9 mouse cellular contexts compared by ENCODE assay signal in genomic region chrX:49480846-49481245, GRCm38 (mm10). TPM values are rescaled to one million over a fixed set of nuclear protein-coding genes. Genes with fewer than 3 reads are reported as not detected.
DNase-seq lines count a peak whose midpoint lies in the region; ATAC-seq and TF ChIP-seq lines count a peak whose summit lies in the region.
"Had no signal": no experiment of that assay in that cellular context is flagged by ENCODE, and none has a peak within 500 bp of the region (broad histone marks: within the 10 kb centered on the region; RNA-seq: fewer than 3 reads in every experiment).

No protein-coding gene starts in this region.

- no peaks in the 10 kb centered on the region for H3K4me1 ChIP-seq in heart, embryonic 10.5 days
- H3K4me1 ChIP-seq in hindbrain, postnatal 0 days (ENCODE audit: insufficient read depth, low read length) = no peaks in the 10 kb centered on the region
- H3K4me1 ChIP-seq in midbrain, embryonic 12.5 days = no peaks in the 10 kb centered on the region

- no peak overlapping the region for H3K9ac ChIP-seq in hindbrain, postnatal 0 days (replicated peaks; ENCODE audit: low read length)
- H3K9ac ChIP-seq in midbrain, embryonic 12.5 days (replicated peaks) = no peak overlapping the region

- ATAC-seq in hindbrain, postnatal 0 days = peak; percentile 36; the same call in 1 of the 2 replicates
- ATAC-seq in midbrain, embryonic 12.5 days (ENCODE audit: low FRiP score, low read depth) = peak; percentile 68

- no peaks in the 10 kb centered on the region for H3K36me3 ChIP-seq in heart, embryonic 10.5 days
- no peaks in the 10 kb centered on the region for H3K36me3 ChIP-seq in hindbrain, postnatal 0 days (ENCODE audit: insufficient read depth, low read length)
- no peaks in the 10 kb centered on the region for H3K36me3 ChIP-seq in midbrain, embryonic 12.5 days

- no peak overlapping the region for H3K27ac ChIP-seq in heart, embryonic 10.5 days
- no peak overlapping the region for H3K27ac ChIP-seq in hindbrain, postnatal 0 days
- no peak overlapping the region for H3K27ac ChIP-seq in midbrain, embryonic 12.5 days (replicated peaks)

- no peaks in the 10 kb centered on the region for H3K9me3 ChIP-seq in heart, embryonic 10.5 days
- H3K9me3 ChIP-seq in hindbrain, postnatal 0 days (ENCODE audit: low read length) = no peaks in the 10 kb centered on the region
- no peaks in the 10 kb centered on the region for H3K9me3 ChIP-seq in midbrain, embryonic 12.5 days

- TF ChIP-seq CTCF in brain, embryonic 14.5 days (IDR thresholded peaks at IDR 0.05; ENCODE audit: borderline replicate concordance, extremely low read depth, insufficient read depth, insufficient read length) = peak; percentile 38; the same call in 1 of the 2 replicates
- TF ChIP-seq CTCF in hindbrain, postnatal 0 days (IDR thresholded peaks at IDR 0.05; ENCODE audit: low read depth) = peak; percentile 41

- peak overlapping the region; percentile 52 for H3K4me3 ChIP-seq in heart, embryonic 10.5 days
- peak overlapping the region; percentile 33 for H3K4me3 ChIP-seq in hindbrain, postnatal 0 days (ENCODE audit: low read length)
- peak overlapping the region; percentile 42 for H3K4me3 ChIP-seq in midbrain, embryonic 12.5 days

- 24% methylated on average over 12 of the region's 12 CpGs for WGBS in heart, embryonic 10.5 days
- WGBS in hindbrain, postnatal 0 days = 25% methylated on average over 12 of the region's 12 CpGs
- WGBS in midbrain, embryonic 12.5 days = 25% methylated on average over 12 of the region's 12 CpGs

- no peak for TF ChIP-seq POLR2A in brain, embryonic 14.5 days (IDR thresholded peaks at IDR 0.05; ENCODE audit: borderline replicate concordance, extremely low read depth, insufficient read depth, insufficient read length, poor library complexity, severe bottlenecking)

- H3K4me2 ChIP-seq in hindbrain, postnatal 0 days (ENCODE audit: low read depth, low read length) = peak overlapping the region; percentile 61
- H3K4me2 ChIP-seq in midbrain, embryonic 12.5 days (replicated peaks) = peak overlapping the region; percentile 54

- peaks cover 21% of the 10 kb centered on the region for H3K27me3 ChIP-seq in heart, embryonic 10.5 days (ENCODE audit: insufficient read depth, poor library complexity, severe bottlenecking)
- H3K27me3 ChIP-seq in hindbrain, postnatal 0 days (ENCODE audit: insufficient read depth, low read length) = no peaks in the 10 kb centered on the region
- H3K27me3 ChIP-seq in midbrain, embryonic 12.5 days = peaks cover 8% of the 10 kb centered on the region; the same call in 1 of the 2 replicates

- intact Hi-C loops in gastrocnemius, postnatal 36 days (cut with DNase I) = no loop called here

- DNase-seq in heart, embryonic 10.5 days (ENCODE audit: low spot score) = no peak
- DNase-seq in heart, adult 8-10 months (ENCODE audit: low spot score) = no peak
- DNase-seq in brain, embryonic 14.5 days (ENCODE audit: low read depth) = peak; percentile 53
- peak; percentile 41 for DNase-seq in hindbrain, postnatal 0 days (ENCODE audit: low spot score)
- no peak for DNase-seq in gastrocnemius, postnatal 36 days
- no peak for DNase-seq in layer of hippocampus, postnatal 25 days (ENCODE audit: extremely low spot score in 1 of 2, low spot score in 1 of 2)
- no peak for DNase-seq in ovary, adult 18-20 months (ENCODE audit: low spot score)

RNA-seq across cellular contexts. Expression of gene Arhgap36, which starts 17.1 kb away (rescaled TPM):
- polyA plus RNA-seq in heart, embryonic 10.5 days (2016; fragmentation: Nextera tagmentation; extraction: Ambion mirVana) = 0.78 and 1.5 TPM in 2 replicates
- total RNA-seq in heart, adult 8-10 months (2022) = under 1 TPM in 1 of 4 experiments, not detected in 3; 0.37 TPM
- polyA plus RNA-seq in brain, embryonic 14.5 days (2012; rRNA removed) = 1.5 and 3.2 TPM in 2 replicates
- total RNA-seq in hindbrain, postnatal 0 days (2014; rRNA removed) = 8.9 and 10.6 TPM in 2 replicates
- 14.5 and 16.0 TPM in 2 replicates for polyA plus RNA-seq in hindbrain, postnatal 0 days (2015; fragmentation: Nextera tagmentation; extraction: Ambion mirVana)
- 1.2 and 2.1 TPM in 2 replicates for polyA plus RNA-seq in midbrain, embryonic 12.5 days (2016; fragmentation: Nextera tagmentation; extraction: Ambion mirVana)
- under 1 TPM in 1 of 2 experiments, not detected in 1; 0.41 TPM for total RNA-seq in gastrocnemius, postnatal 36 days (2021)
- 1 to 10 TPM in 1 of 2 experiments, under 1 TPM in 1; 0.99 to 1.7 TPM for total RNA-seq in layer of hippocampus, postnatal 25 days (2021)
- total RNA-seq: gastrocnemius, adult 8-10 months had no signal

Comparison
In these comparisons a context has a peak if more than half of its experiments do, and no peak if none do; other contexts are left out.
1. DNase-seq: peak in brain, embryonic 14.5 days (single experiment) and hindbrain, postnatal 0 days (single experiment); none in heart, embryonic 10.5 days (single experiment), heart, adult 8-10 months (single experiment), gastrocnemius, postnatal 36 days (0 of 2), layer of hippocampus, postnatal 25 days (0 of 2) and ovary, adult 18-20 months (single experiment).
2. Peak in every context shown above with its lines, with median percentiles within 50 percentile points of each other: H3K4me3 ChIP-seq.